Mouse (Mus musculus) G1E (cell line): Measurements from ENCODE around the gene Zfp628. TPM values are rescaled to one million over a fixed set of nuclear protein-coding genes. Genes with fewer than 3 reads are reported as not detected.

Experiments
- ATAC-seq: 2 replicates; pipeline ENCODE4 v1.8.0; 2016; ENCODE audit warnings: mild to moderate bottlenecking; ENCODE audit not compliant: insufficient number of reproducible peaks, poor library complexity, low FRiP score, severe bottlenecking; ENCODE audit errors: extremely low read depth
- DNase-seq: peaks from one replicate; pipeline ENCODE4 v3.0.0; 2012; ENCODE audit warnings: low spot score
- H3K27me3 ChIP-seq: 2 replicates; pipeline ENCODE4 v1.6.1; 2012; ENCODE audit warnings: mild to moderate bottlenecking, low read length, inconsistent platforms; ENCODE audit not compliant: insufficient read depth
- H3K36me3 ChIP-seq: replicated peaks from 2 replicates; pipeline ENCODE3; 2012; ENCODE audit warnings: mild to moderate bottlenecking, inconsistent platforms
- H3K4me1 ChIP-seq: 2 replicates; pipeline ENCODE4 v1.6.1; 2012; ENCODE audit warnings: low read depth, low read length, inconsistent platforms, mixed read lengths; ENCODE audit not compliant: insufficient read depth
- H3K4me3 ChIP-seq: 2 replicates; pipeline ENCODE4 v1.5.1; 2012; ENCODE audit warnings: low read depth, mild to moderate bottlenecking, inconsistent platforms, low read length, moderate library complexity, mixed read lengths
- H3K9me3 ChIP-seq: replicated peaks from 2 replicates; pipeline ENCODE4 v1.6.1; 2012; ENCODE audit warnings: inconsistent platforms
- CTCF ChIP-seq: IDR thresholded peaks from 2 replicates; pipeline ENCODE4 v1.5.1; 2012; ENCODE audit warnings: low read depth, low read length, inconsistent platforms, mixed read lengths
- GATA1 ChIP-seq: IDR thresholded peaks from 2 replicates; pipeline ENCODE4 v1.6.1; 2012; ENCODE audit warnings: borderline replicate concordance, low read length, inconsistent platforms, mixed read lengths
- GATA2 ChIP-seq: IDR thresholded peaks from 2 replicates; pipeline ENCODE4 v1.6.1; 2012; ENCODE audit warnings: low read depth, low read length, inconsistent platforms, borderline replicate concordance
- POLR2AphosphoS5 ChIP-seq: IDR thresholded peaks from 2 replicates; pipeline ENCODE4 v1.6.1; 2012; ENCODE audit warnings: low read depth, low read length, inconsistent platforms; ENCODE audit not compliant: insufficient replicate concordance
- TAL1 ChIP-seq: conservative IDR thresholded peaks from 2 replicates; pipeline ENCODE4 v1.6.1; 2012; ENCODE audit warnings: low read depth, low read length, inconsistent platforms, mixed read lengths
- polyA plus RNA-seq: library from polyadenylated mRNA; stranded (reverse); fragments of >175 nt; gene quantifications from 2 replicates; pipeline ENCODE4 v1.2.3, GENCODE M21; 2012
- total RNA-seq, 2 experiments: library from RNA; stranded (forward) in 1 of 2; stranded (reverse) in 1 of 2; fragments of 200-1000 nt in 1 of 2; fragments of >200 nt in 1 of 2; fragmentation: Nextera tagmentation in 1 of 2; gene quantifications; 2 replicates each; pipeline ENCODE4 v1.2.3; 2014 to 2017

The Zfp628 gene
- total and polyA plus RNA-seq, 3 experiments: 1.6 to 35.7 (median 13.9) TPM

- Histone ChIP-seq H3K4me1 (peaks cover 21% of the 10 kb centered on the region), H3K9me3 (no peaks in the 10 kb centered on the region), H3K4me3 (no peak within 1 kb of the TSS), H3K27me3 (peaks cover 51% of the 10 kb centered on the region), H3K36me3 (peaks cover 10% of the 10 kb centered on the region)
- DNase-seq (no peak), ATAC-seq (no peak)
- TF ChIP-seq POLR2AphosphoS5 (no peak), GATA2 (no peak), CTCF (no peak), TAL1 (no peak)
These were observed 10.7 kb downstream of the Zfp628 start, which contains the start of gene Ssc5d for GRCm38 (mm10) chr7:4925441-4926381. Ssc5d (plus strand) TSS chr7:4925785.

DNA sequence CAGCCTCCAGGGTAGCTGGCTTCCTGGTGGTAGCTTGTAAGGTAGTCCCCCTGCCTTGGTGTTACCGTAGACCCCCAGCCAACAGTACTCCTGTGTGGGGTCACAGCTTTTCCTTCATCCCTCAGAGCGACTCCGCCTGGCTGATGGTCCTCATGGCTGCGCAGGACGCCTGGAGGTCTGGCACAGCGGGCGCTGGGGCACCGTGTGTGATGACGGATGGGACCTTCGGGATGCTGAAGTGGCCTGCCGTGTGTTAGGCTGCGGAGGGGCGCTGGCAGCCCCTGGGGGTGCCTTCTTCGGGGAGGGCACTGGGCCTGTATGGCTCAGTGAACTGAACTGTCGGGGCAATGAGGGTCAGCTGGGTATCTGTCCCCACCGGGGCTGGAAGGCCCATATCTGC lies 11.8 kb downstream of the Zfp628 start:
- ATAC-seq: no peak
- TF ChIP-seq TAL1 (no peak), POLR2AphosphoS5 (no peak), GATA2 (no peak)
- H3K27me3 ChIP-seq: peaks cover 56% of the 10 kb centered on the region
- H3K4me3 ChIP-seq: no peak overlapping the region
- peaks cover 15% of the 10 kb centered on the region for H3K4me1 ChIP-seq
- no peaks in the 10 kb centered on the region for H3K9me3 ChIP-seq
- H3K36me3 ChIP-seq: no peaks in the 10 kb centered on the region
- DNase-seq: no peak

- ATAC-seq (no peak), DNase-seq (no peak)
- H3K27me3 ChIP-seq: peaks cover 57% of the 10 kb centered on the region
- H3K9me3 ChIP-seq: no peaks in the 10 kb centered on the region
- no peak overlapping the region for H3K4me3 ChIP-seq
- H3K36me3 ChIP-seq: no peaks in the 10 kb centered on the region
- peaks cover 11% of the 10 kb centered on the region for H3K4me1 ChIP-seq
- no peak for TF ChIP-seq GATA1
- no peak for TF ChIP-seq CTCF
- no peak for TF ChIP-seq GATA2
- TF ChIP-seq TAL1: no peak
- no peak for TF ChIP-seq POLR2AphosphoS5
These were observed 12.7 kb downstream of the Zfp628 start for GRCm38 (mm10) chr7:4927711-4928110.

- H3K27me3 ChIP-seq: peaks cover 63% of the 10 kb centered on the region
- TF ChIP-seq GATA2 (no peak), GATA1 (no peak), POLR2AphosphoS5 (no peak), TAL1 (no peak), CTCF (no peak)
- H3K9me3 ChIP-seq: no peaks in the 10 kb centered on the region
- H3K36me3 ChIP-seq: no peaks in the 10 kb centered on the region
- peaks cover 6% of the 10 kb centered on the region; the same call in 1 of the 2 replicates for H3K4me1 ChIP-seq
- DNase-seq (no peak), ATAC-seq (no peak)
- H3K4me3 ChIP-seq: no peak overlapping the region
These were observed 13.3 kb downstream of the Zfp628 start for GRCm38 (mm10) chr7:4928323-4928722.

DNA sequence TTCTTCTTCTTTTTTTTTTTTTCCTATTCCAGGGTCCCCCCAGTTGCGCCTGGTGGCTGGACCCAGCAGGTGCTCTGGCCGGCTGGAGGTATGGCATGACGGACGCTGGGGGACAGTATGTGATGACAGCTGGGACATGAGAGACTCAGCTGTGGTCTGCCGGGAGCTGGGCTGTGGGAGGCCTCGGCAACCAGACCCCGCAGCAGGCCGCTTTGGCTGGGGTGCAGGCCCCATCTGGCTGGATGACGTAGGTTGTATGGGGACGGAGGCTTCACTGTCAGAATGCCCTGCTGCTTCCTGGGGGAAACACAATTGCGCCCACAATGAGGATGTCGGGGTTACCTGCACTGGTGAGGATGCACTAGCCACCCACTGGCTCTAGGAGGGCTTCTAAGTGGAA lies 18.1 kb downstream of the Zfp628 start:
- Histone ChIP-seq H3K27me3 (peaks cover 47% of the 10 kb centered on the region), H3K36me3 (no peaks in the 10 kb centered on the region), H3K9me3 (no peaks in the 10 kb centered on the region), H3K4me1 (no peaks in the 10 kb centered on the region), H3K4me3 (no peak overlapping the region)
- no peak for TF ChIP-seq POLR2AphosphoS5
- TF ChIP-seq GATA2: no peak
- no peak for TF ChIP-seq CTCF
- TF ChIP-seq TAL1: no peak
- TF ChIP-seq GATA1: no peak
- DNase-seq (no peak), ATAC-seq (no peak)

- H3K9me3 ChIP-seq: no peaks in the 10 kb centered on the region
- ATAC-seq: no peak
- TF ChIP-seq GATA1: no peak
- TF ChIP-seq CTCF: no peak
- no peak for TF ChIP-seq TAL1
- TF ChIP-seq GATA2: no peak
- no peak for TF ChIP-seq POLR2AphosphoS5
- peaks cover 39% of the 10 kb centered on the region for H3K27me3 ChIP-seq
- DNase-seq: no peak
- H3K36me3 ChIP-seq: no peaks in the 10 kb centered on the region
- H3K4me3 ChIP-seq: no peak overlapping the region
- peaks cover 5% of the 10 kb centered on the region for H3K4me1 ChIP-seq
These were observed 19.3 kb downstream of the Zfp628 start for GRCm38 (mm10) chr7:4934160-4934914.
